Mouse (Mus musculus) cerebellum, adult 18-20 months (tissue): ENCODE measurements at regions not wholly inside any gene's neighbourhood (a gene's known extent, or its start where the extent isn't known, plus 50 kb on each side); places are given as distances from the start of the nearest gene placed in this dataset.
A peak's percentile ranks its signal among the peaks of the same experiment; 100 is the strongest.

Experiments used
- DNase-seq, 2 experiments: peaks; one replicate each; pipeline ENCODE4 v3.0.0; 2021

- no peak for DNase-seq
Measured at GRCm38 (mm10) chr9:94589672-94590071, 51.8 kb upstream of the 1190002N15Rik start.

GRCm38 (mm10) chr9:94604993-94605392 lies 64.7 kb upstream of the Slc9a9 start:
- DNase-seq, result no peak

- DNase-seq, result peak; percentile 25 to 28
Measured at GRCm38 (mm10) chr9:94606422-94606821, 63.3 kb upstream of the Slc9a9 start.

GRCm38 (mm10) chr9:94607011-94607749 lies 62.5 kb upstream of the Slc9a9 start:
- no peak for DNase-seq

GRCm38 (mm10) chr9:94607750-94608106 lies 62.0 kb upstream of the Slc9a9 start:
- no peak for DNase-seq

- no peak for DNase-seq
Measured at GRCm38 (mm10) chr9:94610101-94610500, 59.6 kb upstream of the Slc9a9 start.

- peak; percentile 86 to 87 for DNase-seq
Measured at GRCm38 (mm10) chr9:94610600-94611337, 58.9 kb upstream of the Slc9a9 start.

- DNase-seq, result peak; percentile 61 to 66
Measured at GRCm38 (mm10) chr9:94613891-94614671, 55.6 kb upstream of the Slc9a9 start.

GRCm38 (mm10) chr9:94615205-94615604 lies 54.5 kb upstream of the Slc9a9 start:
- DNase-seq, result no peak

- DNase-seq, result no peak
Measured at GRCm38 (mm10) chr9:94618079-94618786, 51.5 kb upstream of the Slc9a9 start.
